Mouse (Mus musculus) kidney, adult 2 months (tissue): ENCODE measurements at regions not wholly inside any gene's neighbourhood (a gene's known extent, or its start where the extent isn't known, plus 50 kb on each side); places are given as distances from the start of the nearest gene placed in this dataset.

Experiments used
- DNase-seq: peaks from one replicate; pipeline ENCODE4 v3.0.0; 2021
- H3K27ac ChIP-seq: fragments of 200-500 bp; 2 replicates; pipeline ENCODE4 v1.5.1; 2012; ENCODE audit warnings: low read depth, low read length, control low read depth, inconsistent platforms; ENCODE audit not compliant: insufficient read depth
- H3K27me3 ChIP-seq: fragments of 200-500 bp; replicated peaks from 2 replicates; pipeline ENCODE4 v1.6.1; 2012; ENCODE audit warnings: mild to moderate bottlenecking, moderate library complexity, low read length, inconsistent platforms; ENCODE audit not compliant: control insufficient read depth, insufficient read depth
- H3K36me3 ChIP-seq: fragments of 200-500 bp; 2 replicates; pipeline ENCODE4 v1.6.1; 2012; ENCODE audit warnings: mild to moderate bottlenecking, moderate library complexity, low read length, inconsistent platforms; ENCODE audit not compliant: control insufficient read depth, insufficient read depth
- H3K4me1 ChIP-seq: fragments of 200-500 bp; 2 replicates; pipeline ENCODE4 v1.6.1; 2011; ENCODE audit warnings: low read length; ENCODE audit not compliant: control insufficient read depth, insufficient read depth
- H3K4me3 ChIP-seq: fragments of 200-500 bp; 2 replicates; pipeline ENCODE4 v1.5.1; 2011; ENCODE audit warnings: mild to moderate bottlenecking, low read depth, low read length, control low read depth; ENCODE audit not compliant: insufficient read depth
- CTCF ChIP-seq: fragments of 200-500 bp; conservative IDR thresholded peaks from 2 replicates; pipeline ENCODE4 v1.5.1; 2011; ENCODE audit warnings: low read depth, mild to moderate bottlenecking, control low read depth, low read length, moderate library complexity, mixed read lengths; ENCODE audit not compliant: insufficient read depth, insufficient read length
- POLR2A ChIP-seq: fragments of 200-500 bp; IDR thresholded peaks from one replicate; pipeline ENCODE4 v1.6.1; 2011; ENCODE audit warnings: low read depth, low read length, control low read depth
- WGBS: fragments of 180-500 bp; shearing (Covaris S2); methylation state at CpG from one replicate; pipeline ENCODE4 v1.1.7; 2018; 5-methylcytosine and 5-hydroxymethylcytosine counted together

DNA sequence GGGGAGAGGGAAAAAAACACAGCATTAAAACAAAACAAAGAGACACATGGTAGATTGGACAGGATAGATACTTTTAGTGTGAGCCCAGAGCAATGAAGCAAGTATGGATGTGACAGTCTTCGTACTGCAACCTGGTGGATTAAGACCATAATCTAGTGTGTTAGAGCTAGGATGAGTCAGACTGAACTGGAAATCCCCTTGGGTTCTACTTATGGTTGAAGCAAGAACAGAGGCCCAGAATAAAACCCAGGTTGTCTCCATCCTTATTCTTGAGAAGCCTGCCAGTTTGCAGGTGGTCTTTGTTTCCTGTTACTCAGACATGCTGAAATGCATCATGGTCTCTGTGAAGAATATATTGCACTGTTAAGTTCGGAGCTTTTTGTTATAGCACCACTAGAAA lies 447.4 kb upstream of the Mef2c start:
- no peak overlapping the region for H3K27ac ChIP-seq
- H3K4me3 ChIP-seq, result no peak overlapping the region
- no peak for TF ChIP-seq CTCF
- no peak for TF ChIP-seq POLR2A
- no peak for DNase-seq
- 86% methylated on average over 2 of the region's 2 CpGs for WGBS
- no peaks in the 10 kb centered on the region for H3K27me3 ChIP-seq
- no peaks in the 10 kb centered on the region for H3K4me1 ChIP-seq
- H3K36me3 ChIP-seq, result no peaks in the 10 kb centered on the region

- H3K27me3 ChIP-seq, result no peaks in the 10 kb centered on the region
- peak; percentile 30 for DNase-seq
- H3K4me3 ChIP-seq, result no peak overlapping the region
- no peaks in the 10 kb centered on the region for H3K36me3 ChIP-seq
- 68% methylated on average over 5 of the region's 5 CpGs for WGBS
- no peak overlapping the region for H3K27ac ChIP-seq
- no peak for TF ChIP-seq POLR2A
- H3K4me1 ChIP-seq, result no peaks in the 10 kb centered on the region
Measured at GRCm38 (mm10) chr13:83064727-83065126, 439.1 kb upstream of the Mef2c start.

DNA sequence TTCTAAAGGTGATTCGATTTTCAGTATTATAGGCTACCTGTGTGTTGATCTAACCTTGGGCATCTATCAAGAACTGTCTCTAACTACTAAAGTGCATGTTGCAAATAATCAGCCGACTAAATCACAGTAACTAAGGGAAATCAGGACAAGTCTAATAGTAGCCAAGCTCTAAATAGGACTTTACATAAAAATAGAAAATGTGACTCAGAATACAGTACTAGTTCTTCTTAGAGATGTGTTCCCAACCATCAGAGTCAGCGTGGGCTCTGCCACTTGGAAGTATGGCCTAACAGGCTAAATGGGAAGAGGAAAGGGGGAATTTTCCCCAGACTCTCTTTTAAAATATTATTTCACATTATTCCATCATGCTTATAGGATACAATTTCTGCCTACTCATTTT lies 438.6 kb upstream of the Mef2c start:
- no peak for DNase-seq
- no peaks in the 10 kb centered on the region for H3K27me3 ChIP-seq
- H3K36me3 ChIP-seq, result no peaks in the 10 kb centered on the region
- no peaks in the 10 kb centered on the region for H3K4me1 ChIP-seq
- TF ChIP-seq CTCF, result no peak
- TF ChIP-seq POLR2A, result no peak
- 86% methylated on average over 3 of the region's 3 CpGs for WGBS
- H3K4me3 ChIP-seq, result no peak overlapping the region
- H3K27ac ChIP-seq, result no peak overlapping the region

GRCm38 (mm10) chr13:83066115-83066753 lies 437.6 kb upstream of the Mef2c start:
- no peak for TF ChIP-seq POLR2A
- TF ChIP-seq CTCF, result no peak

DNA sequence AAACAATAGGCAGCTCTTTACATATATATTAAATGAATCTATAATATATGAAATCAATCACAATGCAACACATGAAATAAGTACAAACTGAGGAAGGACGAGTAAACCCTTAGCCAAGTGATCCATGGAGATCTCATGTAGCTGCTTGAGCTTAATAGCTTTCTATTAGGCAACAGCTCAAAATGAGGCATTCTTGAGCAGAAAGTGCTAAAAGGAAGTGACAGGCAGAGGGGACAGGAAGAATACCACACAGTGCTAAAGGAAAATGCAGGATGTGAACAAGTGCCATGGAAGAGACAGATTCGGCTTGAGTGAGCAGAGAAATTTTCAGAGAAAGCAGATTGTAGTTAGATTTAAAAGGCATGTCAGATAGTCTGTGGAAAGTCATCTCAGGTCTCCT lies 436.3 kb upstream of the Mef2c start:
- WGBS, result 56% methylated on average over 2 of the region's 2 CpGs
- Histone ChIP-seq H3K4me3 (no peak overlapping the region), H3K27ac (no peak overlapping the region), H3K36me3 (no peaks in the 10 kb centered on the region), H3K4me1 (no peaks in the 10 kb centered on the region), H3K27me3 (no peaks in the 10 kb centered on the region)
- no peak for DNase-seq
- no peak for TF ChIP-seq CTCF
- TF ChIP-seq POLR2A, result no peak

More at GRCm38 (mm10) chr13:83066115-83066753, 437.6 kb upstream of the Mef2c start:
- no peaks in the 10 kb centered on the region for H3K4me1 ChIP-seq
- no peak overlapping the region for H3K27ac ChIP-seq
- DNase-seq, result peak; percentile 4
- no peak overlapping the region for H3K4me3 ChIP-seq
- no peaks in the 10 kb centered on the region for H3K27me3 ChIP-seq
- no peaks in the 10 kb centered on the region for H3K36me3 ChIP-seq
- 59% methylated on average over 8 of the region's 8 CpGs for WGBS

- Histone ChIP-seq H3K36me3 (no peaks in the 10 kb centered on the region), H3K27ac (no peak overlapping the region), H3K4me1 (no peaks in the 10 kb centered on the region), H3K27me3 (no peaks in the 10 kb centered on the region), H3K4me3 (no peak overlapping the region)
- no peak for DNase-seq
- 83% methylated on average over 1 of the region's 1 CpGs for WGBS
- TF ChIP-seq CTCF (no peak), POLR2A (no peak)
Measured at GRCm38 (mm10) chr13:83068588-83068987, 435.2 kb upstream of the Mef2c start.

DNA sequence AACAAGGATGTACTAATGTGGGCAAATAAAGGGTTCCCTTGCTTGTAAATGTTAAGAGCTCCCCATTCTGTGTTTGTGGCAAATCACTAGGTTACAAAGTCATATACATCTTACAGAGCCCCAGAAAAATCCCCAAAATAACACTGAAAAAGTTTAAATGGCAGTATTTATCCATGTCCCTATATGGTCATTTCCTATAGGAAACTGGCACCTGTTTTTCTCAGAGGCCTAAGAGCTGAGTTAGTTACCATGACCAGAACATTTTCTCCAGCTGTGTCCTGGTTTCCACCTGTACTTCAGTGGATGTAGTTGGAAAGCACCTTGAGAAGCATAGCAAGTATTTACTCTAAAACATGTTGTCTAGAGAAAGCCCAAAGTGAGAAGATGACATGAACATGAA lies 434.5 kb upstream of the Mef2c start:
- DNase-seq, result no peak
- no peak overlapping the region for H3K4me3 ChIP-seq
- no peak overlapping the region for H3K27ac ChIP-seq
- H3K4me1 ChIP-seq, result no peaks in the 10 kb centered on the region
- no peaks in the 10 kb centered on the region for H3K36me3 ChIP-seq
- no peaks in the 10 kb centered on the region for H3K27me3 ChIP-seq
- no peak for TF ChIP-seq CTCF
- no peak for TF ChIP-seq POLR2A
